9 mouse cellular contexts compared by ENCODE assay signal in genomic region chr13:24686705-24687665, GRCm38 (mm10). TPM values are rescaled to one million over a fixed set of nuclear protein-coding genes. Genes with fewer than 3 reads are reported as not detected.
DNase-seq lines count a peak whose midpoint lies in the region; ATAC-seq and TF ChIP-seq lines count a peak whose summit lies in the region.
"Had no signal": no experiment of that assay in that cellular context is flagged by ENCODE, and none has a peak within 500 bp of the region (broad histone marks: within the 10 kb centered on the region; RNA-seq: fewer than 3 reads in every experiment).

No protein-coding gene starts in this region.

- 27% methylated on average over 15 of the region's 15 CpGs for WGBS in heart, embryonic 13.5 days
- 31% methylated on average over 15 of the region's 15 CpGs for WGBS in liver, embryonic 12.5 days (ENCODE audit: insufficient replicate concordance)
- WGBS in neural tube, embryonic 11.5 days = 37% methylated on average over 15 of the region's 15 CpGs
- 34% methylated on average over 15 of the region's 15 CpGs for WGBS in stomach, embryonic 15.5 days

- no peak for ATAC-seq in heart, embryonic 13.5 days (ENCODE audit: extremely low read depth, insufficient number of reproducible peaks, low FRiP score, low TSS enrichment)
- ATAC-seq in liver, embryonic 12.5 days = peak; percentile 67
- ATAC-seq in neural tube, embryonic 11.5 days (ENCODE audit: insufficient read depth, low FRiP score, low TSS enrichment) = peak; percentile 50; the same call in 1 of the 2 replicates
- no peak for ATAC-seq in stomach, embryonic 15.5 days (ENCODE audit: insufficient read depth, low FRiP score, low read depth)

- no peak for TF ChIP-seq EP300 in CH12.LX (IDR thresholded peaks at IDR 0.05; ENCODE audit: low read length)

- no peak overlapping the region for H3K27ac ChIP-seq in CH12.LX (ENCODE audit: insufficient read depth, low read depth)
- H3K27ac ChIP-seq in heart, embryonic 13.5 days (replicated peaks) = no peak overlapping the region
- no peak overlapping the region for H3K27ac ChIP-seq in liver, embryonic 12.5 days
- H3K27ac ChIP-seq in neural tube, embryonic 11.5 days (ENCODE audit: low read depth, low read length) = no peak overlapping the region
- H3K27ac ChIP-seq in stomach, embryonic 15.5 days = no peak overlapping the region

- H3K9me3 ChIP-seq in CH12.LX (replicated peaks; ENCODE audit: low read length) = no peaks in the 10 kb centered on the region
- H3K9me3 ChIP-seq in heart, embryonic 13.5 days = no peaks in the 10 kb centered on the region
- H3K9me3 ChIP-seq in liver, embryonic 12.5 days (replicated peaks) = no peaks in the 10 kb centered on the region
- no peaks in the 10 kb centered on the region for H3K9me3 ChIP-seq in neural tube, embryonic 11.5 days (ENCODE audit: control insufficient read depth, low read length)
- no peaks in the 10 kb centered on the region for H3K9me3 ChIP-seq in stomach, embryonic 15.5 days

- peaks cover 4 to 52% of the 10 kb centered on the region in 2 experiments for H3K36me3 ChIP-seq in CH12.LX (replicated peaks in 1 of 2; ENCODE audit: control insufficient read depth in 1 of 2, insufficient read depth in 1 of 2, low read length in 1 of 2)
- peaks cover 11% of the 10 kb centered on the region for H3K36me3 ChIP-seq in heart, embryonic 13.5 days
- H3K36me3 ChIP-seq in liver, embryonic 12.5 days = no peaks in the 10 kb centered on the region
- H3K36me3 ChIP-seq in neural tube, embryonic 11.5 days (ENCODE audit: control insufficient read depth, insufficient read depth, low read length) = no peaks in the 10 kb centered on the region
- H3K36me3 ChIP-seq in stomach, embryonic 15.5 days = no peaks in the 10 kb centered on the region

- no peak overlapping the region for H3K9ac ChIP-seq in CH12.LX (ENCODE audit: insufficient read depth, low read depth)
- H3K9ac ChIP-seq in heart, embryonic 13.5 days = no peak overlapping the region
- no peak overlapping the region for H3K9ac ChIP-seq in liver, embryonic 12.5 days
- H3K9ac ChIP-seq in neural tube, embryonic 11.5 days (ENCODE audit: low read length) = no peak overlapping the region
- H3K9ac ChIP-seq in stomach, embryonic 15.5 days = no peak overlapping the region

- DNase-seq in CH12.LX (ENCODE audit: extremely low read depth) = peak; percentile 75
- peak; percentile 77 for DNase-seq in brain, embryonic 18.5 days (ENCODE audit: low read depth, low spot score)
- DNase-seq in fibroblast of lung, adult 2 months (ENCODE audit: low read depth) = peak; percentile 59
- peak; percentile 65 to 87 for DNase-seq in kidney, postnatal 25 days
- peak; percentile 82 for DNase-seq in neural tube, embryonic 11.5 days (ENCODE audit: low spot score)

- dilution Hi-C loops in CH12.LX (cut with MboI; ENCODE audit: extremely low pct_ligation_motif_present, extremely low pct_unique_long_range_greater_than_20kb, low sequenced_read_pairs) = no loop called here

- no peak for TF ChIP-seq POLR2A in CH12.LX (IDR thresholded peaks at IDR 0.05; ENCODE audit: low read depth, low read length)

- no peak overlapping the region for H3K4me3 ChIP-seq in CH12.LX (replicated peaks in 1 of 3; ENCODE audit: low read depth in 2 of 3, low read length in 2 of 3, poor library complexity in 1 of 3)
- H3K4me3 ChIP-seq in heart, embryonic 13.5 days = no peak overlapping the region
- no peak overlapping the region for H3K4me3 ChIP-seq in liver, embryonic 12.5 days
- H3K4me3 ChIP-seq in neural tube, embryonic 11.5 days (ENCODE audit: low read depth, low read length) = no peak overlapping the region
- no peak overlapping the region for H3K4me3 ChIP-seq in stomach, embryonic 15.5 days (replicated peaks)

- no peak overlapping the region for H3K4me2 ChIP-seq in CH12.LX (ENCODE audit: insufficient read depth, low read depth, poor library complexity, severe bottlenecking)
- H3K4me2 ChIP-seq in heart, embryonic 13.5 days = peak overlapping the region; percentile 24
- H3K4me2 ChIP-seq in liver, embryonic 12.5 days = peak overlapping the region; percentile 31
- no peak overlapping the region for H3K4me2 ChIP-seq in neural tube, embryonic 11.5 days (ENCODE audit: low read depth)
- H3K4me2 ChIP-seq in stomach, embryonic 15.5 days = peak overlapping the region; percentile 39

- H3K79me2 ChIP-seq in CH12.LX (replicated peaks; ENCODE audit: control insufficient read depth, extremely low read depth, insufficient read depth, poor library complexity, severe bottlenecking) = no peaks in the 10 kb centered on the region

- H3K4me1 ChIP-seq in CH12.LX (ENCODE audit: control insufficient read depth in 1 of 2, insufficient read depth in 2 of 2) = peaks cover 10 to 29% of the 10 kb centered on the region in 2 experiments
- H3K4me1 ChIP-seq in heart, embryonic 13.5 days = peaks cover 14% of the 10 kb centered on the region
- H3K4me1 ChIP-seq in liver, embryonic 12.5 days = peaks cover 23% of the 10 kb centered on the region
- no peaks in the 10 kb centered on the region for H3K4me1 ChIP-seq in neural tube, embryonic 11.5 days (ENCODE audit: control insufficient read depth, insufficient read depth, low read length)
- no peaks in the 10 kb centered on the region for H3K4me1 ChIP-seq in stomach, embryonic 15.5 days

- TF ChIP-seq CTCF in CH12.LX (conservative IDR thresholded peaks at IDR 0.05 in 1 of 2, IDR thresholded peaks at IDR 0.05 in 1 of 2; ENCODE audit: low read depth in 2 of 2, low read length in 2 of 2) = peak; percentile 86 to 96

- in situ Hi-C loops in CH12.LX (cut with MboI; ENCODE audit: low pct_ligation_motif_present, low pct_unique_long_range_greater_than_20kb, low sequenced_read_pairs) = loop anchor here (5.0 to 10.0 kb wide), 2 partner anchors 200 to 352 kb away; no protein-coding TSS in a partner anchor

- no peaks in the 10 kb centered on the region for H3K27me3 ChIP-seq in CH12.LX (replicated peaks)
- H3K27me3 ChIP-seq in heart, embryonic 13.5 days (replicated peaks) = 0 out of 2 replicates have a peak, but pooled peaks cover 3% of the 10 kb centered on the region
- H3K27me3 ChIP-seq in liver, embryonic 12.5 days (replicated peaks) = no peaks in the 10 kb centered on the region
- no peaks in the 10 kb centered on the region for H3K27me3 ChIP-seq in neural tube, embryonic 11.5 days (ENCODE audit: control insufficient read depth, insufficient read depth, low read length)
- H3K27me3 ChIP-seq in stomach, embryonic 15.5 days (replicated peaks) = no peaks in the 10 kb centered on the region

- TF ChIP-seq RAD21 in CH12.LX (IDR thresholded peaks at IDR 0.05; ENCODE audit: low read depth, low read length) = peak; percentile 99

TF ChIP-seq in CH12.LX, 34 proteins besides CTCF, POLR2A, EP300 and RAD21:
- TF ChIP-seq MAX (IDR thresholded peaks at IDR 0.05; ENCODE audit: low read length) (no peak), E2F4 (IDR thresholded peaks at IDR 0.05; ENCODE audit: insufficient replicate concordance, low read depth, low read length) (no peak), MEF2A (IDR thresholded peaks at IDR 0.05; ENCODE audit: borderline replicate concordance, low read depth, low read length) (no peak), HCFC1 (IDR thresholded peaks at IDR 0.05; ENCODE audit: low read depth, low read length) (no peak), MYC (IDR thresholded peaks at IDR 0.05; ENCODE audit: low read depth, low read length) (peak; percentile 29; the same call in 1 of the 2 replicates), SMC3 (IDR thresholded peaks at IDR 0.05; ENCODE audit: low read depth, low read length) (peak; percentile 98), ZC3H11A (IDR thresholded peaks at IDR 0.05; ENCODE audit: low read depth, low read length) (peak; percentile 90)

RNA-seq across cellular contexts. Expression of gene Armh2, which starts 54.0 kb away (rescaled TPM):
- total RNA-seq in CH12.LX (2012; rRNA removed) (not detected in 2 replicates), CH12.LX (2014; rRNA removed) (not detected in 2 replicates)
- polyA plus RNA-seq in CH12.LX (2012; ENCODE audit: insufficient read length, low read depth) = not detected in 2 replicates
- not detected in 2 replicates for polyA plus RNA-seq in heart, embryonic 13.5 days (2015; fragmentation: Nextera tagmentation; extraction: Ambion mirVana)
- polyA plus RNA-seq in liver, embryonic 12.5 days (2016; fragmentation: Nextera tagmentation; extraction: Ambion mirVana) = 0.14 TPM in 1 of 2 replicates, not detected in the other
- polyA plus RNA-seq in neural tube, embryonic 11.5 days (2014; fragmentation: Nextera tagmentation; extraction: Ambion mirVana) = not detected in 2 replicates
- polyA plus RNA-seq in stomach, embryonic 15.5 days (2015; fragmentation: Nextera tagmentation; extraction: Ambion mirVana) = not detected in 2 replicates
- polyA plus RNA-seq: heart, embryonic 16.5 days had no signal

Comparison
In these comparisons a context has a peak if more than half of its experiments do, and no peak if none do; other contexts are left out.
1. H3K4me2 ChIP-seq: peak in heart, embryonic 13.5 days (single experiment), liver, embryonic 12.5 days (single experiment) and stomach, embryonic 15.5 days (single experiment); none in CH12.LX (single experiment) and neural tube, embryonic 11.5 days (single experiment).
2. ATAC-seq: peak in liver, embryonic 12.5 days (single experiment) and neural tube, embryonic 11.5 days (single experiment); none in heart, embryonic 13.5 days (single experiment) and stomach, embryonic 15.5 days (single experiment).
3. Peak in every context shown above with its lines, with median percentiles within 50 percentile points of each other: DNase-seq.